Mouse (Mus musculus) neural tube, embryonic 11.5 days (tissue): ENCODE measurements around the gene Ankrd44. TPM values are rescaled to one million over a fixed set of nuclear protein-coding genes. Genes with fewer than 3 reads are reported as not detected.

ENCODE experiments used
- ATAC-seq: fragments of 200-750 bp; cut with Nextera tagmentation; 2 replicates; pipeline ENCODE4 v1.8.0; 2017; ENCODE audit warnings: moderate number of reproducible peaks, mild to moderate bottlenecking, moderate TSS enrichment, moderate library complexity; ENCODE audit not compliant: insufficient read depth, low FRiP score, low TSS enrichment
- DNase-seq: peaks from one replicate; pipeline ENCODE4 v3.0.0-alpha.2; 2015; ENCODE audit warnings: low spot score
- H3K27ac ChIP-seq: fragments of 300-500 bp; sonication (generic); 2 replicates; pipeline ENCODE4 v1.5.1; 2014; ENCODE audit warnings: low read depth, mild to moderate bottlenecking, low read length
- H3K27me3 ChIP-seq: fragments of 300-500 bp; sonication (generic); 2 replicates; pipeline ENCODE4 v1.6.1; 2014; ENCODE audit warnings: mild to moderate bottlenecking, low read length, mixed read lengths; ENCODE audit not compliant: control insufficient read depth, insufficient read depth
- H3K36me3 ChIP-seq: fragments of 300-500 bp; sonication (generic); 2 replicates; pipeline ENCODE4 v1.6.1; 2014; ENCODE audit warnings: mild to moderate bottlenecking, low read length, moderate library complexity, mixed read lengths; ENCODE audit not compliant: control insufficient read depth, insufficient read depth
- H3K4me1 ChIP-seq: fragments of 300-500 bp; sonication (generic); 2 replicates; pipeline ENCODE4 v1.6.1; 2014; ENCODE audit warnings: low read length, mixed read lengths; ENCODE audit not compliant: control insufficient read depth, insufficient read depth
- H3K4me2 ChIP-seq: fragments of 300-500 bp; sonication (generic); 2 replicates; pipeline ENCODE4 v1.6.1; 2014; ENCODE audit warnings: low read depth, mild to moderate bottlenecking, moderate library complexity
- H3K4me3 ChIP-seq: fragments of 300-500 bp; sonication (generic); 2 replicates; pipeline ENCODE4 v1.5.1; 2014; ENCODE audit warnings: low read depth, low read length
- H3K9ac ChIP-seq: fragments of 300-500 bp; sonication (generic); 2 replicates; pipeline ENCODE4 v1.6.1; 2014; ENCODE audit warnings: mild to moderate bottlenecking, low read length
- H3K9me3 ChIP-seq: fragments of 300-500 bp; sonication (generic); 2 replicates; pipeline ENCODE4 v1.6.1; 2016; ENCODE audit warnings: low read length; ENCODE audit not compliant: control insufficient read depth
- WGBS: fragments of 180-500 bp; shearing (Covaris S2); extraction: QIAGEN DNeasy Blood & Tissue Kit; methylation state at CpG from one replicate; pipeline ENCODE4 v1.1.7; 2014; 5-methylcytosine and 5-hydroxymethylcytosine counted together
- polyA plus RNA-seq: library from polyadenylated mRNA; unstranded; fragments of >200 nt; fragmentation: Nextera tagmentation; extraction: Ambion mirVana; gene quantifications from 2 replicates; pipeline ENCODE4 v1.2.1, GENCODE M21; 2014

The Ankrd44 gene
- polyA plus RNA-seq, 1 experiment from 2014 or later, result 13.3 TPM

DNA sequence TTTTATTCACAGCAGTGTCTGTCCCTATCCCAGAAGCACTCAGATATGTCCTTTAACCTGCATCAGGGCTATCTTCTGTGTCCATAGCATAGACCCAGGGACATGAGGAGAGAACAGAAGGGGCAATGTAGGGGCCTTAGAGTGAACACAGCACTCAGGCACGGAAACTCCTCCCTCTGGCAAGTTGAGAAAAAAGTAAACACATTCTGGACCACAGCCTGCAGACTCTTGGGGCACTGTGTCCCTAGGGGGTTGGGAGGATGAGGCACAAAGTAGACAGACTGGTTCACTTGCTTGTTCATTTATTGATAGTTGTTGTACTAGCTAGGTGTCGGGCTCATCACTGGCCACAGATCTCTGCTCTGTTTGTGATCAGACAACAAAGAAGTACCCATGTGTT lies 199.6 kb downstream of the Ankrd44 start:
- H3K4me1 ChIP-seq, result no peaks in the 10 kb centered on the region
- no peaks in the 10 kb centered on the region for H3K36me3 ChIP-seq
- no peaks in the 10 kb centered on the region for H3K27me3 ChIP-seq
- no peak overlapping the region for H3K4me3 ChIP-seq
- H3K9ac ChIP-seq, result no peak overlapping the region
- ATAC-seq (no peak), DNase-seq (no peak)
- H3K4me2 ChIP-seq, result no peak overlapping the region
- no peaks in the 10 kb centered on the region for H3K9me3 ChIP-seq
- H3K27ac ChIP-seq, result no peak overlapping the region
- 76% methylated on average over 2 of the region's 2 CpGs for WGBS

DNA sequence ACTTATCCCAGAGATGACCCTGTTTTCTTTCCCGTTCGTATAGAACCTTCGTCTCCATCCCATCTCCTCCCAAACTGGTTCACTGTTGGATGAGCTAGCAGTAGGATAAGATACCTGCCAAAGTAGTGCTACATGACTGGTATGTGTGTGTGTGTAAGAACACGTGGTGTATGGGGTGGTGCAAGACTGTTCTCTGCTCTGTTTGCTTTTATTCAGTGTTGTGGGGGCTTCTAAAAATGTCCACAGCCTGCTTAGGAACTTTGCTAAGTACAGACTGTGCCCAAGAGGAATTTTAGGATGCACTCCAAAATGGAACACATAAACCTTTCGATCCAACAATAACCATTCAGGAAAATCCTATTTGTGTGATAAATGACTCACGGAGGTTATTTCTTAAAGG lies 209.3 kb downstream of the Ankrd44 start:
- Histone ChIP-seq H3K27ac (no peak overlapping the region), H3K9ac (no peak overlapping the region), H3K36me3 (no peaks in the 10 kb centered on the region), H3K27me3 (no peaks in the 10 kb centered on the region), H3K4me1 (no peaks in the 10 kb centered on the region), H3K4me2 (no peak overlapping the region), H3K4me3 (no peak overlapping the region), H3K9me3 (no peaks in the 10 kb centered on the region)
- ATAC-seq (no peak), DNase-seq (no peak)
- 95% methylated on average over 6 of the region's 6 CpGs for WGBS

DNA sequence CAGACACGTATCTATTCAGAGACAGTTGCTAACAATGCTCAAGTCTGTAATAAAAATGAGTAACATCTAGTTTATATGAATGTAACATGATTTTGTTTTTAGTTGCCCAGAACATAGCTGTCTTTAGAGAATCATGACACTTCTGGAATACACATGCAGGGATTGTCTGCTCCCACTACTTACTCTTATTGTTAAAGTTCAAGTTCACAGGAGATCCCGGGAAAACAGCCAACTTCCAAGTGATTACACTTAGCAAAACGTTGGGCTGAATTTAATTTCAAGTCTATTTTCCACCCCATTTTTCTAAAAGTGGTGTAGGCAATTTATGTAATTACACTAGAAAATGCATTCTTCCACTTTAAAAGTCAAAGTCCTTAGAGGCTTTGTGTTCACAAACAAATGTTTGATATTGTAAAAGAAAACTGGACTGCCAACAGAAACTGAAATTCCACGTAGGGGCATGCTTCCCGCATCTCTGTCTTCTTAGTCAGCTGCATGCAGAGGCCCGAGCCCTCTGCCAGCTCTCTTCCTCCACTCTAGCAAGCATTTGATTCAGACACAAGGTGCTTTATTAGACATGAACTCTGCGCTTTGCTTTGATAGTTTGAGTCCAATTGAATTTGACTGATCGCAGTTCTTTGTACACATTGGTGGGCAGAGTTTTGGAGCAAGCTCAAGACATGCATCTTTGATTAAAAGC lies 211.0 kb downstream of the Ankrd44 start:
- 89% methylated on average over 8 of the region's 8 CpGs for WGBS
- no peak overlapping the region for H3K4me2 ChIP-seq
- H3K9me3 ChIP-seq, result no peaks in the 10 kb centered on the region
- no peak overlapping the region for H3K9ac ChIP-seq
- ATAC-seq (no peak), DNase-seq (no peak)
- H3K27me3 ChIP-seq, result no peaks in the 10 kb centered on the region
- H3K27ac ChIP-seq, result no peak overlapping the region
- H3K4me1 ChIP-seq, result no peaks in the 10 kb centered on the region
- no peak overlapping the region for H3K4me3 ChIP-seq
- no peaks in the 10 kb centered on the region for H3K36me3 ChIP-seq

DNA sequence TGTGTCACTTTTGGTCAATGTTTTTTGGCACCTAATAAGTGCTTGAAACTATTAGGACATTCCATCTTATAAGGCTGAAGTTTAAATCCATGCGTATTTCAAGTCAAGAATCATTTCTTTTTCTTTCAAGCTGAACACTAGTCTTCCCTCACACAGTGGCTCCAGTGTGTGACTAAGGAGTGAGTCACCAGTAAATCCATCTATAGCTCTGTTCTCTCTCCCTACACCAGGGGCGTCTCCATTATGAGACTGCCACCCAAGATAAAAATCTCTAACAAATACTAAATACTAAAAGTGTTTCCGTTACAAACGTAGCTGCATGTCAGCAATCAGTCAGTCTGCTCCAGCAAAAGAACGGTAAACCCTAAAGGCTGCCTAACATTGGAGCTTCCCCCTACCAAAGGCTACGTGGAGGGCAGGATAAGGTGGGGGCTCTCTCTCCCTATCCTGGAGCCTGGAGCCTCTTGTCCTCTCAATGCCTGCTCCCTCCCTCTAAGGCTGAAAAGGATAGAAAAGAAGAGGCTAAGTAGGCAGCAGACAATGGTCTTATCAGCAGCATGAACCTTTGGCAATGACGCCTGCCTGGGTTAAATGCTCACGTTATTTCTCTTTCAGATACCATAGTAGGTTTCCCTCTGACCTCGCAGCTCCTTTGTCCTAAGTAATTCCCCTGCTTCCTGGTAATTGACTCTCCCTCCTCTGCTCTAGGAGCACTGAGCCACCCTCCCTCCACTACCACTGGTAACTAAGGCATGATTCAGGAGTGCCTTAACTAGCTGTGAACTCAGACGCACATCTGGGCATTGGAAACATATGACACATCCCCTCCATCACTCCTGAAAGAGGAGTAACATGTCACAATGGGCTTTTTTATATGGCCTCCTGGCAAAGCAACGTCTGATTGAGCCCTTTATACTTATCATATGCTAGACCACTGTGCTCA lies 212.7 kb downstream of the Ankrd44 start:
- Histone ChIP-seq H3K36me3 (no peaks in the 10 kb centered on the region), H3K27ac (no peak overlapping the region), H3K9me3 (no peaks in the 10 kb centered on the region), H3K9ac (no peak overlapping the region), H3K4me1 (no peaks in the 10 kb centered on the region), H3K4me2 (no peak overlapping the region), H3K4me3 (no peak overlapping the region), H3K27me3 (no peaks in the 10 kb centered on the region)
- DNase-seq (no peak), ATAC-seq (no peak)
- 70% methylated on average over 11 of the region's 11 CpGs for WGBS

DNA sequence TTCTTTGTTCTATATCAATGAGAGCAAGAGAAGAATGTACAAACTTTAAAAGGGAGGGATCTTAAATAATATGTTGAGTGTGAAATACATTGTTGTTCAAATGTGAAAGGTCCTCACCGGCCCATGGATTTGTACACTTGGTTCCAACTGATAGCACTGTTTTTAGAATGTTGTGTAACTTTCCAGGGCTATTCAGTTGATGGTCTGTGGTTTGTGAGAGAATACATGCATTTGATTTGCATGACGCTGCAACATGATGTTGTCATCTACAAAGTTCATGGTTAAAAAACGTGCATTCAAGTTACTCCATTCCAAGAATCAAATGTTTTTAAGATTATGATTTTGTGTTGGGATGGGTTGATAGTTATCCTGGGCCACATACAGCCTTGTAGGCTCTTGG lies 214.6 kb downstream of the Ankrd44 start:
- Histone ChIP-seq H3K27me3 (no peaks in the 10 kb centered on the region), H3K9me3 (no peaks in the 10 kb centered on the region), H3K4me3 (no peak overlapping the region), H3K9ac (no peak overlapping the region), H3K36me3 (no peaks in the 10 kb centered on the region), H3K27ac (no peak overlapping the region), H3K4me2 (no peak overlapping the region), H3K4me1 (no peaks in the 10 kb centered on the region)
- DNase-seq (no peak), ATAC-seq (no peak)
- WGBS, result 88% methylated on average over 3 of the region's 3 CpGs

DNA sequence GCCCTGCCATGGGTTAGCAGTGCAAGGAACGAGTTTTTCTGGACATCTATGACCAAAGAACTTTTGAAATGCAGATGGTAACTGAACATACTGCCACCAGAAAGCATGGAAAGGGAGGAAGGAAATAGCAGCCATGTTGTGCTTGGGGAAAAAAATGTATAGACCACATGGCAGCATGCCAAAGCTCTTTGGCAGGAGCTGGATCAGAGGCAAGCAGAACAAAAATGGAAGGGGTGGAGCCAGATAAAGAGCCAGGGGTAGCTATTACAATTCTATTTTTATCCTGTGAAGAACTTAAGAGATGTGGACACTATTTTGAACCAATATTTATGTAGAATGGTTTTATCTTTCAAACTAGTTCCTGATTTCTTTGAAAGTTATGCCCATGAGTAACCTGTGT lies 215.6 kb downstream of the Ankrd44 start:
- no peak for DNase-seq
- Histone ChIP-seq H3K4me2 (no peak overlapping the region), H3K9ac (no peak overlapping the region), H3K27ac (no peak overlapping the region), H3K4me1 (no peaks in the 10 kb centered on the region), H3K9me3 (no peaks in the 10 kb centered on the region), H3K4me3 (no peak overlapping the region), H3K27me3 (no peaks in the 10 kb centered on the region), H3K36me3 (no peaks in the 10 kb centered on the region)
- 86% methylated on average over 1 of the region's 1 CpGs for WGBS
- ATAC-seq, result no peak

DNA sequence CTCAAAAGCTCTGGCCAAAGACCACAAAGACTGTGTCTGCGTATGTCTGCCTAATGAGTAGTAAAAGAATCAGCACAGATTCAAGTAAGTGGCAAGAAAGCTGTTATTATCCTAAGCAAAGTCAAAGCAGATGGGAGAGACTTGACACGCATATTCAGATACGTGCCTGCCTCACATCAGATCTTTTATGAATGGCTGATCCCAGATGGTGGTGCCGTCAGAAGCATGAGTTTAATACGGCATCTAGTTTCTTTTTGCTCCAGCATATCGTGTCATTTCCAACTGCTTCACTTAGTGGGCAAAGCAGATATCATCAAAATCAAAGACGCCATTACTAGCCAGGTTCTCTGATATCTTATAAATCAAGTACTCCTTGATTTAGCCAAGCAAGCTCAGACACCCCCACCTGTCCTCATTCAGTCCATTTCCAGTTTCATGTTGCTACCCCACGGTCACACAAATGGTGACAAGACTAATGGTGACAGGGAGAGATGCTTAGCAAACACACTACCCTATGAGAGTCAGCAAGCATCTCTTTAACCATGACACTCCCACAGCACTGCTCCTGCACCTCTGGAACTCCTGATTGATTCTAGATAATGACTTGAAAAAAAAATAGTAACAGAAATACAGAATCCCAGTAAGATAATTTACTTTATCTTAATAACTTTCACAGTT lies 218.2 kb downstream of the Ankrd44 start:
- H3K9ac ChIP-seq, result no peak overlapping the region
- ATAC-seq (no peak), DNase-seq (no peak)
- H3K27ac ChIP-seq, result no peak overlapping the region
- no peaks in the 10 kb centered on the region for H3K36me3 ChIP-seq
- no peaks in the 10 kb centered on the region for H3K9me3 ChIP-seq
- no peaks in the 10 kb centered on the region for H3K4me1 ChIP-seq
- H3K27me3 ChIP-seq, result no peaks in the 10 kb centered on the region
- WGBS, result 83% methylated on average over 8 of the region's 8 CpGs
- no peak overlapping the region for H3K4me2 ChIP-seq
- H3K4me3 ChIP-seq, result no peak overlapping the region

DNA sequence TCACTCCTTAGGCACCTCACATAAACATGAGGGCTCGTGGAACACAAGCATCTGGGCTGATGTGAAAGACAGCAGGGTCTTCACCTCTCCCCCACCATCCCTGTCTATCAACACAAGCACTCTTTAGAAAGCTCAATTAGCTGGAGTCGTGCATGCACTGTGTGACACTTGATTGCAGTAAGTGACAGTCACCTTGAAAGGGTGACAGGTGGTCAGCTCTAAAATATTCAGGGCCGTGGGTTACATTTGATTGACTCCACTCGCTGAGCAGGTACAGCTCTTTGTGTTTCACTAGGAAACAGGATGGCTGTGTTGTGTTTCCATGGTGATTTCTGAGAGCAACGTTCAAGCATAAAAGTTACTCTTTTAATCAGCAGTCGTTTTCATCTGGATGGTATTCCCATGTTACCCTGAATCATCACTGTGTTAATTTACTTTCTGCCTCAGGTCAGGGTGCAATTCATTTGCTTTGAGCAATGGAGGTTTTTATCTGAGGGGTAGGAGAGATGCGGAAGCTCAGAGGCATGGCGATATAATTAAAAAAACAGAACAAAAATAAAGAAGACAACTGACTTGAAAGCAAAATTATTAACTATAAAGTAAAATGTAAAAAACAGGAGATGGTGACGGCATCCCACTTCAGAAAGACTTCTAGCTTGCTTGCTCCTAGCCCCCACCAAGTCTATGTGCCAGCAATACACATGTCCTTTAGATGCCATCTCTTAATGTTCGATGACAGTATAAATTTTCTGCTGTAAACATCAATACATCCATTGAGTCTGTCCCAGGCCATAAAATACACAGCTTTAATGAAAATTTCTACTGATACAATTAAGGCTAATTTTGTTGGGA lies 218.9 kb downstream of the Ankrd44 start:
- DNase-seq (no peak), ATAC-seq (peak; percentile 27; the same call in 1 of the 2 replicates)
- H3K27ac ChIP-seq, result no peak overlapping the region
- H3K4me1 ChIP-seq, result no peaks in the 10 kb centered on the region
- H3K9me3 ChIP-seq, result no peaks in the 10 kb centered on the region
- no peak overlapping the region for H3K4me2 ChIP-seq
- H3K36me3 ChIP-seq, result no peaks in the 10 kb centered on the region
- no peak overlapping the region for H3K9ac ChIP-seq
- no peaks in the 10 kb centered on the region for H3K27me3 ChIP-seq
- no peak overlapping the region for H3K4me3 ChIP-seq
- 75% methylated on average over 10 of the region's 10 CpGs for WGBS
